Mouse (Mus musculus): ENCODE results near the gene Dclk1. TPM values are rescaled to one million over a fixed set of nuclear protein-coding genes. Genes with fewer than 3 reads are reported as not detected.

The Dclk1 gene
- polyA plus RNA-seq, 1 experiment from 2014 or later, result 4.4 TPM

GRCm38 (mm10) chr3:55531204-55532044 is 289.3 kb downstream of the Dclk1 start:
- H3K4me1 ChIP-seq (replicated peaks; ENCODE audit: control insufficient read depth, insufficient read depth), result no peaks in the 10 kb centered on the region
- TF ChIP-seq EP300 (optimal IDR thresholded peaks at IDR 0.05), result no peak
- TF ChIP-seq CTCF (IDR thresholded peaks at IDR 0.05; ENCODE audit: low read depth), result no peak
- ATAC-seq (ENCODE audit: low FRiP score, low TSS enrichment) (no peak), DNase-seq (ENCODE audit: low spot score) (no peak)
- no peak overlapping the region for H3K4me3 ChIP-seq (ENCODE audit: low read depth, low read length)
- H3K27me3 ChIP-seq (ENCODE audit: control insufficient read depth, insufficient read depth, low read length), result no peaks in the 10 kb centered on the region
- H3K27ac ChIP-seq (replicated peaks), result no peak overlapping the region
- no peaks in the 10 kb centered on the region for H3K36me3 ChIP-seq (ENCODE audit: control insufficient read depth, insufficient read depth, low read length)
- H3K4me2 ChIP-seq (replicated peaks; ENCODE audit: low read depth), result no peak overlapping the region
- WGBS, result 62% methylated on average over 14 of the region's 14 CpGs
- no peaks in the 10 kb centered on the region for H3K9me3 ChIP-seq (ENCODE audit: control insufficient read depth, low read length)
- no peak overlapping the region for H3K9ac ChIP-seq (ENCODE audit: low read length)

GRCm38 (mm10) chr3:55532175-55532973 is 290.2 kb downstream of the Dclk1 start:
- H3K4me1 ChIP-seq (replicated peaks; ENCODE audit: control insufficient read depth, insufficient read depth), result no peaks in the 10 kb centered on the region
- H3K36me3 ChIP-seq (ENCODE audit: control insufficient read depth, insufficient read depth, low read length), result no peaks in the 10 kb centered on the region
- H3K4me3 ChIP-seq (ENCODE audit: low read depth, low read length), result no peak overlapping the region
- no peaks in the 10 kb centered on the region for H3K9me3 ChIP-seq (ENCODE audit: control insufficient read depth, low read length)
- H3K27me3 ChIP-seq (ENCODE audit: control insufficient read depth, insufficient read depth, low read length), result no peaks in the 10 kb centered on the region
- TF ChIP-seq CTCF (IDR thresholded peaks at IDR 0.05; ENCODE audit: low read depth), result no peak
- TF ChIP-seq EP300 (optimal IDR thresholded peaks at IDR 0.05), result no peak
- ATAC-seq (ENCODE audit: low FRiP score, low TSS enrichment) (no peak), DNase-seq (ENCODE audit: low spot score) (no peak)
- WGBS, result 84% methylated on average over 17 of the region's 17 CpGs
- H3K27ac ChIP-seq (replicated peaks), result no peak overlapping the region
- H3K4me2 ChIP-seq (replicated peaks; ENCODE audit: low read depth), result no peak overlapping the region
- H3K9ac ChIP-seq (ENCODE audit: low read length), result no peak overlapping the region

GRCm38 (mm10) chr3:55535591-55536200 is 293.5 kb downstream of the Dclk1 start:
- Histone ChIP-seq H3K4me2 (replicated peaks; ENCODE audit: low read depth) (no peak overlapping the region), H3K9me3 (ENCODE audit: control insufficient read depth, low read length) (no peaks in the 10 kb centered on the region), H3K27me3 (ENCODE audit: control insufficient read depth, insufficient read depth, low read length) (no peaks in the 10 kb centered on the region), H3K27ac (replicated peaks) (no peak overlapping the region), H3K9ac (ENCODE audit: low read length) (no peak overlapping the region), H3K4me1 (replicated peaks; ENCODE audit: control insufficient read depth, insufficient read depth) (no peaks in the 10 kb centered on the region), H3K4me3 (ENCODE audit: low read depth, low read length) (no peak overlapping the region), H3K36me3 (ENCODE audit: control insufficient read depth, insufficient read depth, low read length) (no peaks in the 10 kb centered on the region)
- DNase-seq (ENCODE audit: low spot score) (no peak), ATAC-seq (ENCODE audit: low FRiP score, low TSS enrichment) (no peak)
- TF ChIP-seq EP300 (optimal IDR thresholded peaks at IDR 0.05) (no peak), CTCF (IDR thresholded peaks at IDR 0.05; ENCODE audit: low read depth) (no peak)
- WGBS, result 76% methylated on average over 9 of the region's 9 CpGs

- H3K4me1 ChIP-seq (replicated peaks; ENCODE audit: control insufficient read depth, insufficient read depth), result no peaks in the 10 kb centered on the region
- H3K27ac ChIP-seq (replicated peaks), result no peak overlapping the region
- no peak overlapping the region for H3K4me2 ChIP-seq (replicated peaks; ENCODE audit: low read depth)
- ATAC-seq (ENCODE audit: low FRiP score, low TSS enrichment), result no peak
- H3K9me3 ChIP-seq (ENCODE audit: control insufficient read depth, low read length), result no peaks in the 10 kb centered on the region
- no peaks in the 10 kb centered on the region for H3K27me3 ChIP-seq (ENCODE audit: control insufficient read depth, insufficient read depth, low read length)
- no peak overlapping the region for H3K4me3 ChIP-seq (ENCODE audit: low read depth, low read length)
- H3K36me3 ChIP-seq (ENCODE audit: control insufficient read depth, insufficient read depth, low read length), result no peaks in the 10 kb centered on the region
- 42% methylated on average over 6 of the region's 6 CpGs for WGBS
- DNase-seq (ENCODE audit: low spot score), result no peak
- no peak for TF ChIP-seq EP300 (optimal IDR thresholded peaks at IDR 0.05)
- no peak for TF ChIP-seq CTCF (IDR thresholded peaks at IDR 0.05; ENCODE audit: low read depth)
- no peak overlapping the region for H3K9ac ChIP-seq (ENCODE audit: low read length)
Observed at GRCm38 (mm10) chr3:55536901-55537300, 294.7 kb downstream of the Dclk1 start.

- Histone ChIP-seq H3K27ac (replicated peaks) (no peak overlapping the region), H3K36me3 (ENCODE audit: control insufficient read depth, insufficient read depth, low read length) (no peaks in the 10 kb centered on the region), H3K9me3 (ENCODE audit: control insufficient read depth, low read length) (no peaks in the 10 kb centered on the region), H3K27me3 (ENCODE audit: control insufficient read depth, insufficient read depth, low read length) (no peaks in the 10 kb centered on the region), H3K9ac (ENCODE audit: low read length) (no peak overlapping the region), H3K4me1 (replicated peaks; ENCODE audit: control insufficient read depth, insufficient read depth) (no peaks in the 10 kb centered on the region), H3K4me2 (replicated peaks; ENCODE audit: low read depth) (no peak overlapping the region), H3K4me3 (ENCODE audit: low read depth, low read length) (no peak overlapping the region)
- 61% methylated on average over 5 of the region's 5 CpGs for WGBS
- DNase-seq (ENCODE audit: low spot score) (no peak), ATAC-seq (ENCODE audit: low FRiP score, low TSS enrichment) (no peak)
- TF ChIP-seq CTCF (IDR thresholded peaks at IDR 0.05; ENCODE audit: low read depth) (no peak), EP300 (optimal IDR thresholded peaks at IDR 0.05) (no peak)
Observed at GRCm38 (mm10) chr3:55537714-55538113, 295.6 kb downstream of the Dclk1 start.
